Mouse (Mus musculus): ENCODE results near the gene Fbxl20.
A peak's percentile ranks its signal among the peaks of the same experiment; 100 is the strongest.

The Fbxl20 gene

GRCm38 (mm10) chr11:98061441-98061840, 88.8 kb downstream of the Fbxl20 start:
- H3K9me3 ChIP-seq (ENCODE audit: low read length): no peaks in the 10 kb centered on the region
- TF ChIP-seq POU5F1 (IDR thresholded peaks at IDR 0.05; ENCODE audit: borderline replicate concordance, low read length): no peak
- TF ChIP-seq CTCF (conservative IDR thresholded peaks at IDR 0.05; ENCODE audit: low read length): no peak
- no peak for TF ChIP-seq NANOG (IDR thresholded peaks at IDR 0.05; ENCODE audit: borderline replicate concordance, low read length)
- H3K4me1 ChIP-seq (replicated peaks; ENCODE audit: low read depth, low read length): peaks cover 80% of the 10 kb centered on the region
- no peaks in the 10 kb centered on the region for H3K27me3 ChIP-seq (ENCODE audit: insufficient read depth, low read length)
- H3K36me3 ChIP-seq (ENCODE audit: insufficient read depth, low read length): no peaks in the 10 kb centered on the region
- no peak overlapping the region for H3K4me3 ChIP-seq (replicated peaks; ENCODE audit: low read length)

DNA sequence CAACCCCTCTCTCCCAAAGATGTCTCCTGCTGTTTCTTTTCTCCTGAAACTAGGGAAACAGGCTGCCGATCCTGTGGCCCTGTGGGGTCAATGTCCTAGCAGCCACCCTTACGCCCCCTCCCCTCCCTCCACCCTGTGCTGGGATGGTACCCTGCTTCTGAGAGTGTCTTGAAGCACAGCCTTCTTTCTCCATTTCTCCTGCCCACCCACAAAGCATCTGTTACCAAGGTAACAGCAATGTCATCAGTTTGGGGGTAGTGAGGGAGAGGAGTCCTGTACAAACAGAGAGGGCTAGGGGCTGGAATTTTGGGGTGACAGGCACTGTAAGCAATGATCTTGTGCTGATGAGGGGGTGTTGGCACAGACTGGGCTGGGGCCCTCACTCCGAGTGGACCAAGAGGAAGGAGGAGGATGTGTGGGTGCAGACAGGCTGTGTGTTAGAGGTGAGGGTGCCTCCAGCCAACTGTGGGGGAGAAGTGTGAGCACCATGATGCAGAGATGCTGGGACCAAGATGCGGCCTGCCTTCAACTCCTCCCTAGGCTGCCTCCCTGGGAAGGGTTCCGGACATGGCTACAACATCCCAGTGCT, 90.0 kb downstream of the Fbxl20 start:
- Histone ChIP-seq H3K27me3 (ENCODE audit: insufficient read depth, low read length) (no peaks in the 10 kb centered on the region; the same call in 1 of the 2 replicates), H3K4me3 (replicated peaks; ENCODE audit: low read length) (peak overlapping the region; percentile 56; the same call in 1 of the 2 replicates), H3K36me3 (ENCODE audit: insufficient read depth, low read length) (no peaks in the 10 kb centered on the region), H3K4me1 (replicated peaks; ENCODE audit: low read depth, low read length) (peaks cover 80% of the 10 kb centered on the region), H3K9me3 (ENCODE audit: low read length) (no peaks in the 10 kb centered on the region)
- TF ChIP-seq NANOG (IDR thresholded peaks at IDR 0.05; ENCODE audit: borderline replicate concordance, low read length): no peak
- no peak for TF ChIP-seq POU5F1 (IDR thresholded peaks at IDR 0.05; ENCODE audit: borderline replicate concordance, low read length)
- no peak for TF ChIP-seq CTCF (conservative IDR thresholded peaks at IDR 0.05; ENCODE audit: low read length)

- TF ChIP-seq NANOG (IDR thresholded peaks at IDR 0.05; ENCODE audit: borderline replicate concordance, low read length) (no peak), POU5F1 (IDR thresholded peaks at IDR 0.05; ENCODE audit: borderline replicate concordance, low read length) (no peak), CTCF (conservative IDR thresholded peaks at IDR 0.05; ENCODE audit: low read length) (no peak)
- H3K36me3 ChIP-seq (ENCODE audit: insufficient read depth, low read length): no peaks in the 10 kb centered on the region
- H3K4me1 ChIP-seq (replicated peaks; ENCODE audit: low read depth, low read length): peaks cover 76% of the 10 kb centered on the region
- H3K27me3 ChIP-seq (ENCODE audit: insufficient read depth, low read length): no peaks in the 10 kb centered on the region; the same call in 1 of the 2 replicates
- H3K9me3 ChIP-seq (ENCODE audit: low read length): no peaks in the 10 kb centered on the region
- peak overlapping the region; percentile 56 for H3K4me3 ChIP-seq (replicated peaks; ENCODE audit: low read length)
Observed at GRCm38 (mm10) chr11:98059662-98060061, 90.5 kb downstream of the Fbxl20 start.

GRCm38 (mm10) chr11:98057998-98058397, 92.2 kb downstream of the Fbxl20 start:
- Histone ChIP-seq H3K9me3 (ENCODE audit: low read length) (no peaks in the 10 kb centered on the region), H3K4me3 (replicated peaks; ENCODE audit: low read length) (peak overlapping the region; percentile 78), H3K36me3 (ENCODE audit: insufficient read depth, low read length) (no peaks in the 10 kb centered on the region), H3K4me1 (replicated peaks; ENCODE audit: low read depth, low read length) (peaks cover 76% of the 10 kb centered on the region), H3K27me3 (ENCODE audit: insufficient read depth, low read length) (peaks cover under 1% of the 10 kb centered on the region)
- no peak for TF ChIP-seq POU5F1 (IDR thresholded peaks at IDR 0.05; ENCODE audit: borderline replicate concordance, low read length)
- no peak for TF ChIP-seq CTCF (conservative IDR thresholded peaks at IDR 0.05; ENCODE audit: low read length)
- no peak for TF ChIP-seq NANOG (IDR thresholded peaks at IDR 0.05; ENCODE audit: borderline replicate concordance, low read length)

DNA sequence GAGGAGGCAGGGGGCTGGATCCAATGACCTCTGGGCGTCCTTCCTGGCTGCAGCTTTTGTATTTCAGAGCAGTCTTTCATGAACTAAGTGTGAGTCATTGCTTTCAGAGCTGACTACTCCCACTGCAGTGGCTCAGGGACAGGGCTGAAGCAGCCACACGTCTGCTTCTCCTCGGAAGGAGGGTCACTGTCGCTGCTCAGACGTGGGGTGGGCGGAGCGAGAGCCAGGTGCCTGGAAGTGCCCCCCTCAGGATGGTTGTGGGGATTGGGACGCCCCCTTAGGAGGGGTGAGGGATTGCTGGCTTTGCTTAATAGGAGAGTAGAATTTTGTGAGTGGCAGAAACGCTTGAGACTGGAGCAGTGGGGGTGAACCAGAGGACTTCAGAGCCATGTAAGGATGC, 92.7 kb downstream of the Fbxl20 start:
- Histone ChIP-seq H3K9me3 (ENCODE audit: low read length) (no peaks in the 10 kb centered on the region), H3K36me3 (ENCODE audit: insufficient read depth, low read length) (no peaks in the 10 kb centered on the region), H3K4me1 (replicated peaks; ENCODE audit: low read depth, low read length) (peaks cover 79% of the 10 kb centered on the region), H3K27me3 (ENCODE audit: insufficient read depth, low read length) (peaks cover 6% of the 10 kb centered on the region), H3K4me3 (replicated peaks; ENCODE audit: low read length) (peak overlapping the region; percentile 78)
- TF ChIP-seq POU5F1 (IDR thresholded peaks at IDR 0.05; ENCODE audit: borderline replicate concordance, low read length): no peak
- TF ChIP-seq CTCF (conservative IDR thresholded peaks at IDR 0.05; ENCODE audit: low read length): peak; percentile 37
- peak; percentile 21; the same call in 1 of the 2 replicates for TF ChIP-seq NANOG (IDR thresholded peaks at IDR 0.05; ENCODE audit: borderline replicate concordance, low read length)

- Histone ChIP-seq H3K36me3 (ENCODE audit: insufficient read depth, low read length) (peaks cover 13% of the 10 kb centered on the region; the same call in 1 of the 2 replicates), H3K27me3 (ENCODE audit: insufficient read depth, low read length) (peaks cover 23% of the 10 kb centered on the region), H3K9me3 (ENCODE audit: low read length) (no peaks in the 10 kb centered on the region), H3K4me1 (replicated peaks; ENCODE audit: low read depth, low read length) (peaks cover 74% of the 10 kb centered on the region), H3K4me3 (replicated peaks; ENCODE audit: low read length) (peak within 1 kb of the TSS; percentile 85)
- TF ChIP-seq CTCF (conservative IDR thresholded peaks at IDR 0.05; ENCODE audit: low read length): no peak
- TF ChIP-seq NANOG (IDR thresholded peaks at IDR 0.05; ENCODE audit: borderline replicate concordance, low read length): no peak
- no peak for TF ChIP-seq POU5F1 (IDR thresholded peaks at IDR 0.05; ENCODE audit: borderline replicate concordance, low read length)
Observed at GRCm38 (mm10) chr11:98052989-98053834, 97.0 kb downstream of the Fbxl20 start, which contains the start of gene Stac2. TSS of gene Stac2 (minus strand) at chr11:98053462.

GRCm38 (mm10) chr11:98052129-98052988, 97.8 kb downstream of the Fbxl20 start:
- no peaks in the 10 kb centered on the region for H3K9me3 ChIP-seq (ENCODE audit: low read length)
- H3K27me3 ChIP-seq (ENCODE audit: insufficient read depth, low read length): peaks cover 23% of the 10 kb centered on the region
- peak overlapping the region; percentile 85 for H3K4me3 ChIP-seq (replicated peaks; ENCODE audit: low read length)
- peaks cover 75% of the 10 kb centered on the region for H3K4me1 ChIP-seq (replicated peaks; ENCODE audit: low read depth, low read length)
- TF ChIP-seq POU5F1 (IDR thresholded peaks at IDR 0.05; ENCODE audit: borderline replicate concordance, low read length) (no peak), NANOG (IDR thresholded peaks at IDR 0.05; ENCODE audit: borderline replicate concordance, low read length) (no peak), CTCF (conservative IDR thresholded peaks at IDR 0.05; ENCODE audit: low read length) (no peak)
- H3K36me3 ChIP-seq (ENCODE audit: insufficient read depth, low read length): peaks cover 13% of the 10 kb centered on the region; the same call in 1 of the 2 replicates
